Mouse (Mus musculus) gastrocnemius, adult 18-20 months (tissue): ENCODE measurements around the gene Saxo1. TPM values are rescaled to one million over a fixed set of nuclear protein-coding genes. Genes with fewer than 3 reads are reported as not detected.

Source experiments
- DNase-seq: peaks from one replicate; pipeline ENCODE4 v3.0.0; 2021; ENCODE audit warnings: low spot score
- total RNA-seq, 2 experiments: library from RNA; stranded (reverse); gene quantifications; 2 replicates each; pipeline ENCODE4 v1.2.3; 2021

Gene Saxo1
- total RNA-seq, 2 experiments from 2014 or later = not detected

GRCm38 (mm10) chr4:86527162-86528136, 30.7 kb downstream of the Saxo1 start:
- peak; percentile 13 for DNase-seq

GRCm38 (mm10) chr4:86524483-86524882, 33.6 kb downstream of the Saxo1 start:
- DNase-seq = no peak

DNA sequence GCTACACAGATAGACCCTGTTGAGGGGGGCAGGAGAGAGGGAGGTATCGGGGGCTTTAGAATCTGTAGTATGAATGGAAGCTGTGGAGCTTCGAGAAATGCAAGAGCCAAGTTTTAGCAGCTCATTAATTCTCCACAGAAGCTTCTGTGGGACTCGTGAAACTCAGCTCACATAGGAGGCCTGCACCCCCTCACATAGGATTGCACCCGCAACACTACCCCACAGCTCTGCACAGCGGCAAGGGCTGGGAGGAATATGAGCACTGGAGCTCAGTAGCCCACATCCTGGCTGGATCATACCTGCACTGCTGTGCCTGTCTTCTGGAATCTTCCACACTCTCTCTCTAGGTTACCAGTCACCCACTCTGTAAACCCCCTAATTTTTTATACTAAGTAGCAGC, 34.4 kb downstream of the Saxo1 start:
- DNase-seq = no peak

DNA sequence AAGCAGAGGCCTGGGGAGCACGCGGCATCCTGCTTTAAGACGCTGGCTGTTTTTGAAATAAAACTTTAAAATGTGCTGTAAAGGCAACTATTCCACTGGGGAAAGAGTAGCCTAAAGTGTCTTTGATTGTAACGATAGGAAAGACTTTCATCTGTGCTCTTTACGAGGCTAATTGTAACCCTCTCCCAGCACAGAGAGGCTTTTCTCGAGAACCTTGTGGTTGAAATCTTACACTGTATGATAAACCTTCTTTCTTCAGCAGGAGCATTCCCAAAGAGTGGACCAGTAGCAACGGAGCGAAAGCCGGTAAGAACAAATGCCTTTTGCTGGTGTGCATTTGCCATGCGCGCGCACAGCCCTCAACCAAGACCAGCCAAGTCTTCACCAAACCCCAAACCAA, 37.4 kb downstream of the Saxo1 start:
- DNase-seq = no peak

DNA sequence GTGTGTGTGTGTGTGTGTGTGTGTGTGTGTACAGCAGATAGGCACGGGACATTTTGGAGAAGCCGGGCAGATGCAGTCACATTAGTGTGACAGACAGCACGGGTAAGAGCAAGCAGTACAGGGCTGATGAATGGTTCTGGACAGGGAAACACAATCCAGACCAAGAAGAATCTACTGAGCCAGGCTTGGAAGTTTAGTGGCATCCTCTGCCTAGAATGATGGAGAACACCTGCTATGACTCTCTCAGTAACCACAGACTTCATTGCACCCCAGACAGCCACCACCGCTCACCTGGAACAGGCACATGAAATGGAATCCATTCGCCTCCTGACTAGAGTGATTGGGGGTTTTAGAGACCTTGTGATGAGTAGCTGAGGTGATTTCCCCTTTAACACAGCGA, 38.2 kb downstream of the Saxo1 start:
- no peak for DNase-seq

- peak; percentile 15 for DNase-seq
Observed at GRCm38 (mm10) chr4:86504656-86505055, 53.5 kb downstream of the Saxo1 start.

- DNase-seq = no peak
Observed at GRCm38 (mm10) chr4:86499561-86499960, 58.6 kb downstream of the Saxo1 start.

DNA sequence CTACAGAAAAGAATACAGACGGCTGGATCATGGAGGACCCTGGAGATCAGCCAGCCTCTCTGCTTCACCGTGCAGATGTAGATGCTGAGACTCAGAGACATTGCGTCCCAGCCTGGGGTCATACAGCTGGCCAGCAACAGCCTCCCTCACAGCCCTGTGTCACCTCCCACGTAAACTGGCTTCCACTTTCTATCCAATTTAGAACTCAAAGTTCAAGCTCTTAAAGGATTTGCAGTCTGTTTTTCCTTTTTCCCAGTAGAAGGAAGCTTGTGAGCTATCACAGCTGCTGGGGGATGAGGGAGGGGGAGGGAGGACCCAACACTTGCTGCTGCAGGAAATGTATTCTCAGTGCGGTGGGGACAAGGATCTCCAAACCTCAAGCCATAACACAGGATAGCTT, 59.4 kb downstream of the Saxo1 start:
- no peak for DNase-seq

DNA sequence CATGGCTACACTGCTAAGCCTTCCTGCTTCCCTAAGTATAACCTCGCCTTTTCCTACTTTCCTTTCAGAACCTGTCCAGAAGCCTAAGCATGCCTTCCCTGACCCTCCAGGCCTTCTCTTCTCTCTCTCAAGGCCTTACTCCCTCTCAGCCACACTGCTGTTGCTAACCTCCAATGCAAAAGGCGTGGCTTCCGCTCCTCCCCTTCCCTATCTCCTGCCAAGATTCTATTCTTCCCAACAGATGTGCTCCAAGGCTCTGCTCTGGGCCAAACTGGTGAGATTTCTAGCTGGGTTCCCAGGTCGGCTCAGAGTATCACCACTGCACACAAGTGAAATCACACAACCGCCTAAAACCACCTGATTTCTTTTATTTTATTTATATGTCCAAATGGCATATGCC, 69.0 kb downstream of the Saxo1 start:
- peak; percentile 48 for DNase-seq

GRCm38 (mm10) chr4:86486901-86487300, 71.2 kb downstream of the Saxo1 start:
- no peak for DNase-seq

GRCm38 (mm10) chr4:86486491-86486890, 71.6 kb downstream of the Saxo1 start:
- no peak for DNase-seq

- DNase-seq = no peak
Observed at GRCm38 (mm10) chr4:86485052-86485451, 73.1 kb downstream of the Saxo1 start.

DNA sequence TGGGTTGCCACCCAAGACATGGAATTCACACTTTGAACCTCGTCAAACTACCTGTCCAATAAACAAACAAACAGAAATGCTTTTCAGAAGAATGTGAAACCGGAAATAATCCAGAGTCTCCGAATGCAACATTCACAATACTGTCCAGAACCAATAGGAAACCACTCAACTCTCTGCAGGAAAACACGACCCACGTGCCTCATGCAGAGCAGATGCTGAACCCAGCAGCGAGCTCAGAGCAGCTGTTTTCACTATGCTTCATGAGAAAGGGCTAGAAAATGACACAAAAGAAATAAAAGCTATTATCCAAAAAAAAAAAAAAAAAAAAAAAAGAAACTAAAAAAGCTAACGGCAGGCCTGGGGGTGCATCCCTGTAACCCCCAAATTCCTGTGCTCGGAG, 74.4 kb downstream of the Saxo1 start:
- no peak for DNase-seq

- no peak for DNase-seq
Observed at GRCm38 (mm10) chr4:86483013-86483615, 75.0 kb downstream of the Saxo1 start.

- DNase-seq = no peak
Observed at GRCm38 (mm10) chr4:86480891-86481290, 77.2 kb downstream of the Saxo1 start.

- DNase-seq = no peak
Observed at GRCm38 (mm10) chr4:86464808-86465207, 93.3 kb downstream of the Saxo1 start.

DNA sequence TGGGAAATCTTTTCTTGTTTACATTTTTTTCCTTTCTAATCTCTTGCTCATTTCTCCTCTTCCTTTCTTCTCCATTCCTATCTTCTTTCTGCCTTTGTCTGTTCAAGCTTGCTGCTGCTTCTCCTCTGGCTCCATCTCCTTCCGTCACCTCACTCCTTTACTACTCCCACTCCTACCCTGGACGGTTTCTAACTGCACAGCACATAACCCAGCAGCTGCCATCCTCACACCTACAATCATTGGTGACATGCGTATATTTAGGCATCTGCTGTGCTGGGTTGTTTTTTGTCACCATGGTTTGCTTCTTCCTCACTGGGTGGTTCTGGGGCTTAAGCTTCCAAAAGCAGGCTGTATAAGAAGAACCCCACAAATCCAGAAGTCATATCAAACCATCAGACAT, 107.7 kb downstream of the Saxo1 start:
- no peak for DNase-seq

GRCm38 (mm10) chr4:86436336-86436735, 121.8 kb downstream of the Saxo1 start:
- DNase-seq = no peak

- no peak for DNase-seq
Observed at GRCm38 (mm10) chr4:86435631-86436030, 122.5 kb downstream of the Saxo1 start.

- DNase-seq = no peak
Observed at GRCm38 (mm10) chr4:86428091-86428745, 129.9 kb downstream of the Saxo1 start.

DNA sequence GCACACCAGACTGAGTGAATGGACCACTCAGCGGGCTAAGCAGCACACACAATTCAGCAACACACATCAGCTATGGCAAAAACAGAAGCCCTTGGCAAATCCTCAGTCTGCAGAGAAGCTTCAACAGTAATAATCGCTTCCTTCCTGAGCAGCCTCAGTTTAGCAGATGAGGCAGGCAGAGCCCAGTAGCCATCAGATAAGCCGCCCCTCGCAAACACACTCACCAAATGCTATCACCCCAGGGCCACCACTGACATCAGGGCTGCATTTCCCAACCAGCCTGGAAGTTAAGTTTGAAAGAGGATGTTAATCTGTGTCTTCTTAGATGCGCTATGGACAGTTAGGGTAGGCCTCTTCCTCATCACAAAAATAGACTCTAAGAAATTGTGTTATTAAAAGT, 130.8 kb downstream of the Saxo1 start:
- no peak for DNase-seq

DNA sequence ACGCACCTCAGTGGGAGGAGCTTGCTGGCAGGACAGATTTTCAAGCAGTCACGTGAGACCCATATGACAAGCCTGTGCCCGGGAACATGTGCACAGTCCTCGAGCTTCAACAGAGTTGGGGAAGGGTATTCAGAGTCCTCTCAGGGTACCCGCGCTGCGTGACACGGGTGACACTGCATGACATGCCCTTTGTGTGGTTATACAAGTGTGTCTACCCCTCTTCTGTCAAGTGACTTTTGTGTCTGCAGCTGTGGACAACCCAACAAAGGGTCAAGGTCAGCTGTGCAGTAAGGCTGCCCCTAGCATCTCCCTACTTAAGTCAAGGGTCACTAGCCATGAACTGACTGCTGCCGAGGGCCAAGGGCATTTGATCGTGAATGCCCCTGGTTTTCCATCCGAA, 131.6 kb downstream of the Saxo1 start:
- no peak for DNase-seq
